Mouse (Mus musculus) midbrain, embryonic 11.5 days (tissue): Measurements from ENCODE around the gene Mill2. TPM values are rescaled to one million over a fixed set of nuclear protein-coding genes. Genes with fewer than 3 reads are reported as not detected.
"Not testable (repeated sequence)": the region's sequence is repeated elsewhere in the genome, so short reads cannot be mapped to it uniquely, and the experiment has no call there.

Source experiments
- ATAC-seq: fragments of 200-750 bp; cut with Nextera tagmentation; 2 replicates; pipeline ENCODE4 v1.8.0; 2017; ENCODE audit warnings: moderate TSS enrichment, moderate library complexity; ENCODE audit not compliant: low FRiP score
- DNase-seq: peaks from one replicate; pipeline ENCODE4 v3.0.0; 2015; ENCODE audit warnings: low spot score; ENCODE audit errors: missing footprints
- H3K27ac ChIP-seq: fragments of 300-500 bp; sonication (generic); 2 replicates; pipeline ENCODE4 v1.5.1; 2014; ENCODE audit warnings: low read depth, low read length
- H3K27me3 ChIP-seq: fragments of 300-500 bp; sonication (generic); 2 replicates; pipeline ENCODE4 v1.6.1; 2014; ENCODE audit warnings: mild to moderate bottlenecking, low read length, moderate library complexity, mixed read lengths; ENCODE audit not compliant: control insufficient read depth, insufficient read depth
- H3K36me3 ChIP-seq: fragments of 300-500 bp; sonication (generic); 2 replicates; pipeline ENCODE4 v1.6.1; 2014; ENCODE audit warnings: mild to moderate bottlenecking, low read length, moderate library complexity, mixed read lengths; ENCODE audit not compliant: control insufficient read depth, insufficient read depth
- H3K4me1 ChIP-seq: fragments of 300-500 bp; sonication (generic); 2 replicates; pipeline ENCODE4 v1.6.1; 2014; ENCODE audit warnings: low read length; ENCODE audit not compliant: control insufficient read depth, insufficient read depth
- H3K4me2 ChIP-seq: fragments of 300-500 bp; sonication (generic); 2 replicates; pipeline ENCODE4 v1.6.1; 2014; ENCODE audit warnings: mild to moderate bottlenecking, moderate library complexity
- H3K4me3 ChIP-seq: fragments of 300-500 bp; sonication (generic); 2 replicates; pipeline ENCODE4 v1.5.1; 2014; ENCODE audit warnings: low read depth, low read length
- H3K9ac ChIP-seq: fragments of 300-500 bp; sonication (generic); 2 replicates; pipeline ENCODE4 v1.6.1; 2014; ENCODE audit warnings: low read length
- H3K9me3 ChIP-seq: fragments of 300-500 bp; sonication (generic); 2 replicates; pipeline ENCODE4 v1.6.1; 2016; ENCODE audit warnings: low read length; ENCODE audit not compliant: control insufficient read depth
- WGBS: fragments of 180-500 bp; shearing (Covaris S2); extraction: QIAGEN DNeasy Blood & Tissue Kit; methylation state at CpG from one replicate; pipeline ENCODE4 v1.1.7; 2014; 5-methylcytosine and 5-hydroxymethylcytosine counted together
- polyA plus RNA-seq: library from polyadenylated mRNA; unstranded; fragments of >200 nt; fragmentation: Nextera tagmentation; extraction: Ambion mirVana; gene quantifications from 2 replicates; pipeline ENCODE4 v1.2.1, GENCODE M21; 2014

Mill2 gene
- polyA plus RNA-seq, 1 experiment from 2014 or later: 0.20 TPM

DNA sequence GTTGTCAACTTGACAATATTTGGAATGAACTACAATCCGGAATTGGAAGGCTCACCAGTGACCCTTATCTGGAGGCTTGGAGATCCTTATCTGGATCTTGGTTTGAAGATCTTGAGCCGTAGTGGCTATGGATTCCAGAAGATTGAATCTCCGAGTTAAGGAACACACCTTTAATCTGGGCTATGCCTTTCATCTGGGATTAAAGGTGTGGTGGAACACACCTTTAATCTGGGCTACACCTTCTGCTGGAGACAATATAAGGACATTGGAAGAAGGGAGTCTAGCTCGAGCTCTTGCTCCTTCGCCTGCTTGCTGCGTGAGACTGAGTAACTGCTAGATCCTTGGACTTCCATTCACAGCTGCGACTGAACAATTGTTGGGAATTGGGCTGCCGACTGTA is 31.3 kb downstream of the Mill2 start, which contains the start of gene Pglyrp1:
Gene Pglyrp1, plus strand, starts transcription at position 301 of the 400 bp plus-strand sequence.
- no CpG with 5 or more reads among the region's 8 CpGs for WGBS
- not testable (repeated sequence) for ATAC-seq, H3K4me3 ChIP-seq, H3K36me3 ChIP-seq, H3K9me3 ChIP-seq, H3K4me2 ChIP-seq, H3K9ac ChIP-seq, H3K4me1 ChIP-seq, H3K27ac ChIP-seq, DNase-seq, H3K27me3 ChIP-seq

DNA sequence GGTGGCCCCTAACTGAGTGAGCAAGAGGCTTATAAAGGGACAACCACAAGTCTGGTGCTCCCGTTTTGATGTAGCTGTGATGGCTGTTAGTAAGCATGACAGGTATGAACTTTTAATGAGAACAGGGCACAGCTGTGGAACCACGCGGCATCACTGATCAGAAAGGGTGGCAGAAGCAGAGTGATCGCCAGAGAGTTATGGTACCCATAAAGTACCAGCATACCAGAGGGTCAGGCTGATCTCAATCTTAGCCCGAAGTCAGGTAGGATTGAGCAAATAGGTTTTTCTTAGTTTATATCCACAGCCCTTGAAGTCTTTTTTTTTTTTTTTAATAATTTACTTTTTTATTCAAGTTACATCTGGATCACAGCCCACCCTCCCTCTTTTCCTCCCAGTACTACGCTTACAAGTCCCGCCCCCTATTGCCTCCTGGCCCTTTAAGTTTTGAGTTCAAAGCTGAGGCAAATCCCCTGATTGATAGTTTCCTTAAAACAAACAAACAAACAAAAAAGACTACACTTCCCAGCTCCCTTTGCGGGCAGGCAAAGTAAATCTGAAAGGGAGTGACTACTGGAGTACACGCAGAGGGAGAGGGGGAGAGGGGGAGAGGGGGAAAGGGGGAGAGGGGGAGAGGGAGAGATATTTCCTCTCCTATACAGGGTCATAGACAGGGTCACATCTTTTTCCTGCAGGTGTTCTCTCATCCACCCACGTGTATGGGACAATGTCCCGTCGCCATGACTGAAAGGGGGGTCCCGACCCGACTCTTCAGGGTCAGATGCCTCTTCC is 32.4 kb downstream of the Mill2 start:
- H3K36me3 ChIP-seq: no peaks in the 10 kb centered on the region
- ATAC-seq: peak; percentile 70

DNA sequence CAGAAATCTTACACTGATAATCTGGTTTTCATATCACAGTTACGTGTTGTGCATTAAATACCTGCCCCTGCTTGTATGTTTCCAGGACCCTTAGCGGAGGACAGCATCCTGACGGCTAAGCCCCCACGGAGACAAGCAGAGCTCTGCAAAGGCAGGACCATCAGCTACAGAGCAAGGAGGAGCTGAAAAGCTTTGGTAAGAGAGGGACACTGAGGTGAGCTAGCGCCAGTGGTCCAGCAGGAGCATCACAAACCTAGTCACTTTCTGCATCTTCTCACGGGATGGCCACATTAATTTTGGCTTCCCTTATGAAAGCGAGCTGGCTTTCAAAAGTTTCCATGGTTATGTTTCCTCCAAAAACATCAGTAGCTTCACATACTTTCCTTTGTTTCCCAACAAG is 33.0 kb downstream of the Mill2 start:
- DNase-seq: peak; percentile 92
- H3K4me2 ChIP-seq: peak overlapping the region; percentile 76
- H3K9me3 ChIP-seq: no peaks in the 10 kb centered on the region; the same call in 1 of the 2 replicates
- H3K27ac ChIP-seq: no peak overlapping the region
- H3K27me3 ChIP-seq: no peaks in the 10 kb centered on the region
- H3K4me1 ChIP-seq: no peaks in the 10 kb centered on the region
- 7% methylated on average over 7 of the region's 7 CpGs for WGBS
- H3K9ac ChIP-seq: peak overlapping the region; percentile 59
- H3K4me3 ChIP-seq: peak overlapping the region; percentile 35
- ATAC-seq: peak; percentile 62
- H3K36me3 ChIP-seq: no peaks in the 10 kb centered on the region

More for the DNA sequence above, 32.4 kb downstream of the Mill2 start:
- H3K9me3 ChIP-seq: no peaks in the 10 kb centered on the region; the same call in 1 of the 2 replicates
- peak overlapping the region; percentile 35 for H3K4me3 ChIP-seq
- peak overlapping the region; percentile 76 for H3K4me2 ChIP-seq
- no peak for DNase-seq
- H3K27ac ChIP-seq: no peak overlapping the region
- peak overlapping the region; percentile 59 for H3K9ac ChIP-seq
- no peaks in the 10 kb centered on the region for H3K4me1 ChIP-seq
- WGBS: 36% methylated on average over 13 of the region's 14 CpGs
- no peaks in the 10 kb centered on the region for H3K27me3 ChIP-seq

DNA sequence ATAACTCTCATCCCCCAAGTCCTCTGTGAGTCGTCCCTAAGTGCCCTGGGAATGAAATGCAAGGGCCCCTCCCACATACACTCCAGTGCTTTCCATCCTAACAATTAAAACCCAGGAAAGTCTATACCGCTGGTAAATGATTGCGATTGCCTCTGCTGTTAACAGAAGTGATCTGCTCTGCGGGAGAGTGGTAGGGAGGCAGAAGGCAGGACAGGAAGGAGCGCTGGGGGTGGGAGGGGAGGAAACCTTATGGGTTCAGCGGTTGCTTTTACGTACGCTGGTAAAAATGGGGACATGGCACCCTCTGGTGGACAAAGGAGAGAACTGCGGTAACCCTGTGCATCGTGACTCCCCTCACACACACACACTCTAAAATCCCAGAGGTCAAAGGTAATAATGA is 33.5 kb downstream of the Mill2 start:
- H3K4me1 ChIP-seq: no peaks in the 10 kb centered on the region
- H3K9me3 ChIP-seq: no peaks in the 10 kb centered on the region; the same call in 1 of the 2 replicates
- H3K27me3 ChIP-seq: no peaks in the 10 kb centered on the region
- no peaks in the 10 kb centered on the region for H3K36me3 ChIP-seq
- H3K9ac ChIP-seq: peak overlapping the region; percentile 59
- H3K4me3 ChIP-seq: peak overlapping the region; percentile 35
- peak; percentile 98 for DNase-seq
- H3K4me2 ChIP-seq: peak overlapping the region; percentile 76
- 0% methylated on average over 10 of the region's 10 CpGs for WGBS
- H3K27ac ChIP-seq: no peak overlapping the region
- ATAC-seq: peak; percentile 84

DNA sequence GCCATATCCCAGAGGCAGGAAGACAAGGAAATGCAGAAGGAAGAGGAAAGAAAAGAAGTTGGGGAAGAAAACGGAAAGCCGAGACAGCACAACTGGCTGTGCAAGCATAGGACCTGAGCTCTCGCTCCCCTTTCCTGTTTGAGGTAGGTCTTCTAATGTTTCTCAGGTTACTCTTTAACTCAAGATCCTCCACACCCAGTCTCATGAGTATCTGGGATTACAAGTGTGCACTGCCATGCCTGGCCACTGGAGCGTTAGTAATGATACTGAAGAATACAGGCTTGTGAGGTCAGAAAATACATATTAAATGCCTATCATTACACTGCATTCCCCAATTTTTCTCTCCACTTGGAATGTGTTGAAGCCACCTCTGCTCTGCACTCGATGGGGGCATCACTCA is 35.6 kb downstream of the Mill2 start:
- Histone ChIP-seq H3K4me1 (no peaks in the 10 kb centered on the region), H3K9ac (no peak overlapping the region), H3K27ac (no peak overlapping the region), H3K4me2 (no peak overlapping the region), H3K4me3 (no peak overlapping the region), H3K9me3 (no peaks in the 10 kb centered on the region), H3K36me3 (no peaks in the 10 kb centered on the region), H3K27me3 (no peaks in the 10 kb centered on the region)
- ATAC-seq (no peak), DNase-seq (no peak)
- WGBS: 90% methylated on average over 5 of the region's 5 CpGs

DNA sequence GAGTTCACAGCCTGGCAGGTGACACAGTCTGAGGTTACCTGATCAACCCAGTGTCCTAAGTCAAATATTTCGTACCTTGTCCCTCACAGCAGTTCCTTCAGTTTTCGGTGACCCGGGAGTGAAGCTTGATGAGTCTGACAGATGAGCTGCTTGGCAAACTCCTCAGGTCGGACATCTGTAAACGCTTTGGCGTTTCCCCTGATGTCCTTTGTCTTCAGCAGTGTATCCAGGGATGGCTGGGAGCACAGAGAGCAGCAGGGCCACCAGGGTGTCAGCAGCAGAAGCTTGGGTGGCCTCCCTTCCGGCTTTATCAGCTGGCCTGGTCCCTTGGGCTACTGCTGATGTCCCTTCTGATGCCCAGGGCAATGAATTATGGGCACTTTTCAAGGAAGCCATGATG is 38.9 kb downstream of the Mill2 start:
- Histone ChIP-seq H3K4me2 (no peak overlapping the region), H3K9ac (no peak overlapping the region), H3K4me3 (no peak overlapping the region), H3K4me1 (no peaks in the 10 kb centered on the region), H3K9me3 (no peaks in the 10 kb centered on the region), H3K27ac (no peak overlapping the region), H3K36me3 (no peaks in the 10 kb centered on the region), H3K27me3 (no peaks in the 10 kb centered on the region)
- DNase-seq (no peak), ATAC-seq (no peak)
- 81% methylated on average over 7 of the region's 7 CpGs for WGBS

DNA sequence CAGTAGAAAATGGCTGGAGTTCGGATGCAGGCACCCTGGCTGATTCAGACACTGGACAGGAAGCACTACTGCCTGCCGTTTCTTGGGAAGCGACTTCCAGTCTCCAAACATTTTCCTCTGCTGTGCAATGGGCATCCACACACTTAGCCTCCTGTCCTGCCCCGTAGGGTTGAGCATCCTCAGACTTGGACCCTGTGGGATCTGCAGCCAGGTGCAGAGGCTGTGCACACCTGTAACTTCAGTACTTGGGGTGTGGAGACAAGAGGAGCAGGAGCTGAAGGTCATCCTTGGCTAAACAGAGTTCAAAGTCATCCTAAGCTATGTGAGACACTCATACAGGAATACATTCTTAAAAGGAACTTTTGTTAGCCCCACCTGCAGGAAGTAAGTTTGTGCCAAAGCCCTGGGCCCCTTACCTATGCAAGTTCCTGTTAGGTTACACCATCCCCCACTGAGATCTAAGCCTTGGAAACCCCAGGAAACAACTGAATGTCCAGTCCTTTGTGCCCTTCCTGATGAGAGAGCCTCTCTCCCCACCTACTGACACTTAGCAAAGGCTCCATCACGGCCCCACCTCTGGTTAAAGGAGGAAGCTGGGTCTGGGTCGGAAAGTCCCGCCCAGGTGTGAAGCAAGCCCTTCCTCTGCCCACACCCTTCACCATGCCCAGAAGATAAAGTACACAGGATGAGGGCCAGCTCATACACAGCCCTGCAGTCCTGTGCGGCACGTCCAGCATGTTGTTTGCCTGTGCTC is 44.4 kb downstream of the Mill2 start:
- 69% methylated on average over 9 of the region's 9 CpGs for WGBS
- Histone ChIP-seq H3K27ac (no peak overlapping the region), H3K27me3 (no peaks in the 10 kb centered on the region), H3K4me1 (no peaks in the 10 kb centered on the region), H3K9me3 (no peaks in the 10 kb centered on the region), H3K9ac (no peak overlapping the region), H3K36me3 (no peaks in the 10 kb centered on the region), H3K4me2 (no peak overlapping the region), H3K4me3 (no peak overlapping the region)
- DNase-seq (no peak), ATAC-seq (no peak)

DNA sequence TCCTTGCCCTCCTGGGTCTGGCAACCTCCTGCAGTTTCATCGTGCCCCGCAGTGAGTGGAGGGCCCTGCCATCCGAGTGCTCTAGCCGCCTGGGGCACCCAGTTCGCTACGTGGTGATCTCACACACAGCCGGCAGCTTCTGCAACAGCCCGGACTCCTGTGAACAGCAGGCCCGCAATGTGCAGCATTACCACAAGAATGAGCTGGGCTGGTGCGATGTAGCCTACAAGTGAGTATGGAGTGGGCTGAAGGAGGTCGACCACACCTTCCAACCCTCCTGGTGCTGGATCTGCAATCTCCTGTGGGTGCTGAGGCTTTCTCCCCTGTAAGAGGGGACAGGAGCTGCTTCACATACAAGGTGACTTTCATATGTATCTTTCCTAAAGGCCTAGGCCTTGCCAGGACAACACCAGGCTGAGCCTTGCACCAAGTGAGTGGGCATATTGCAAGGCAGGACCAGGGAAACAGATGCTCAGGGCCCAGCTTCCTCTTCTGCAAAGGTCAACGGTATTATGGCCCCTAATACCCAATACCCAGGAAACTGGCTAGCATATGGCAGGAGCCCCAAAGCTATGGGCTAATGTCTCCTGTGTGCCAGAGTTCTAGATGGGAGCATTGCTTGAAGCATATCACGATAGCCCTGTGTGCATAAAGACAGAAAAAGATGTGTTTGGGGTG is 45.1 kb downstream of the Mill2 start:
- no peaks in the 10 kb centered on the region for H3K36me3 ChIP-seq
- H3K4me2 ChIP-seq: no peak overlapping the region
- no peak for ATAC-seq
- no peak overlapping the region for H3K4me3 ChIP-seq
- H3K9me3 ChIP-seq: no peaks in the 10 kb centered on the region
- H3K4me1 ChIP-seq: no peaks in the 10 kb centered on the region
- WGBS: 61% methylated on average over 13 of the region's 13 CpGs
- no peak overlapping the region for H3K27ac ChIP-seq
- no peak for DNase-seq
- no peaks in the 10 kb centered on the region for H3K27me3 ChIP-seq
- no peak overlapping the region for H3K9ac ChIP-seq

DNA sequence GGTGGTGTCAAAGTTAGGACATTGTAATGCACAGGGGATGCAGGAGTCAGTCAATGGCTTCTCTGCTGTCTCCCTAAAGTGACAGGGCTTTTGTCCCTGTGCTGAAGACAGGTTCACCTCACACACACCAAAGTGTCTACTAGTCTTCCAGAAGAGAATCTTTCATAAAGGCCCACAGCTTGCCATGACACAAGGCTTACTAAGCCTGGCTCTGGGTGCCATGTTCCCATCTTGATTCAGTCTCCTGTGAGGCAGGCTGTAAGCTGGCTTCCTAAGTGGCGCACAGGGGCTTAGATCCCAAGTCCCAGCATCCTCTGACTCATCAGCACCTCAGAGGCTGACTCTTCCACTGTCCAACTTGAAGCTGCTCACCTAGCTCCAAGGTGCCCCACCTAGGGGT is 47.2 kb downstream of the Mill2 start:
- H3K27me3 ChIP-seq: no peaks in the 10 kb centered on the region
- H3K4me3 ChIP-seq: no peak overlapping the region
- no peaks in the 10 kb centered on the region for H3K36me3 ChIP-seq
- H3K27ac ChIP-seq: no peak overlapping the region
- ATAC-seq: no peak
- H3K9me3 ChIP-seq: no peaks in the 10 kb centered on the region
- no peak overlapping the region for H3K9ac ChIP-seq
- DNase-seq: no peak
- no peak overlapping the region for H3K4me2 ChIP-seq
- H3K4me1 ChIP-seq: no peaks in the 10 kb centered on the region
- WGBS: 91% methylated on average over 1 of the region's 1 CpGs
